Mouse (Mus musculus): ENCODE measurements around the gene Olfr315.
"Not testable (repeated sequence)": the region's sequence is repeated elsewhere in the genome, so short reads cannot be mapped to it uniquely, and the experiment has no call there.

Gene Olfr315

DNA sequence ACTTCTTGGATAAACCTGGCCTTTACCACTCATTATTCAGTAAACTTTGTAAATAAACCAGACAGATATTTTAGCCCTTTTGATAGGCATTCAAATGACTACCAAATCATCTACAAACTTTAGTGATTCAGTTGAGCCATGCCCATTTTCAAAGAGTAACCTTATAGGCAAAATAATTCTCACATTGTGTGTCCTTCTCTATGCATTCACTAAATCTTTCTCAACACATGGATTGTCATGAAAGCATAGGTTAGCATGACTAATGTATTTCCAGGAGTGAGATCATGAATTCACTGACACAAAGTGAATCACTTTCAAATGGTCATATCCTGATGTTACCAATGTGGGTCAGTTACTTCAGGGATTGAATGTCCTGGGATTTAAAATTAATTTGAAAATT lies at the start of gene Olfr315:
Gene Olfr315, plus strand, starts transcription at position 301 of the 400 bp plus-strand sequence.
- DNase-seq (ENCODE audit: low read depth, low spot score): no peak

- DNase-seq (ENCODE audit: low read depth, low spot score): no peak
These were observed 49.1 kb upstream of the Olfr315 start, which contains the start of gene Olfr318 for GRCm38 (mm10) chr11:58723914-58724313. Olfr318 (minus strand) TSS chr11:58724014.

GRCm38 (mm10) chr11:58727896-58728650 lies 44.9 kb upstream of the Olfr315 start:
- DNase-seq (ENCODE audit: low read depth, low spot score): peak; percentile 28

DNA sequence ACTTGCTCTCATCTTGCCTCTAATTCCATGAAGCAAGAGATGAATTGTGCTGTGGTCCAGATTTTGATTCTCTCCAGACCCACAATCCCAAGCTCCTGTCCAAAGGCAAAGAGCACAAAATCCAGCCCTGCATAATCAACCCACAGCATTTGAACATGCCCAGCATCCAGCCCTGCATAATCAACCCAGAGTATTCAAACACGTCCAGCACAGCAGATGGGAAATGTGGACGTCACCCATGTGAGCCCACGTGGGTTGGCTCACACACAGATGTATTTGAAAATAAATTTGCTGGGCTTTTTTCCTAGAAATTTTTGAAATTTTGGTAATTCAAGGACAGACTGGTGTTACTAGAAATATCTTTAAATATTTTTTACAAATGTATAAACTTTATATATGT lies 39.6 kb upstream of the Olfr315 start:
- DNase-seq (ENCODE audit: low read depth, low spot score): no peak

DNA sequence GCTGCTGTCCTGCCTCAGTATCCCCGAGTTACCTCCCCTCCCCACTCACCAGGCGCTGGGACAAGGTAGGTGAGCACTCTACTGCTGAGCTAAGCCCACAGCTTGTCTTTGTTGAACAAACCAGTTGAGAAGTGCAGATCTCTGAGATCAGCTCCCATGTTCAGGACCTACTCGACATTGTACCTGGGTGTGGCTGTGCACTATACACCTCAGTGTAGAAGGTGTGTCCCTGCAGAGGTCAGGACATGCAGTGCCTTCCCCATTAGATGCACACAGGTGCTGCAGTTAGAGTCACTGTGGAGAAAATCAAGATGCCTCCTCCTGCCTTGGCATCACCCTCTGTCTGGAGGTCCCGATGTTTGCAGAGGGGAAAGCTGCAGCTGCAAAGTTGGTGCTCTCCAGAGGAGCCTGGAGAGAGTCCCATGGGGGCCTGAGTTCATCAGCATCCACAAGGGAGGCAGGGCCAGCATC lies 34.2 kb upstream of the Olfr315 start, which contains the start of gene Olfr317:
Gene Olfr317, minus strand, starts transcription at position 421 of the 471 bp plus-strand sequence.
- no peak for DNase-seq (ENCODE audit: low read depth, low spot score)

DNA sequence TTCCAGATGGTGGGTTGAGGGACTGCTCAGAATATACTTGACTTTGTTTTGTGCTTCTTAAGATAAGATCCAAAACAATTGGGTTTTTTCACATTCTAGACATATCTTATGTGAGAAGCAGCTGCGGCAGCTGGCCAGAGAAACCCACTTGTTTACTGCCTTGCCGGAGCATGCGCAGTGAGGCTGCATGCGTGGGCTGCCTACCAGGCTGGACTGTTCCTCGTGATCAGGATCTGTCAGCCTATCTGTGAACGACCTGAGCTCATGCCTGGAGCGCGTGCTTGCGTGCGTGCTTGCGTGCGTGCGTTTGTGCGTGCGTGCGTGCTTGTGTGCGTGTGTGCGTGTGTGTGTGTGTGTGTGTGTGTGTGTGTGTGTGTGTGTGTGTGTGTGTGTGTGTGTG lies 21.9 kb upstream of the Olfr315 start:
- DNase-seq (ENCODE audit: low read depth, low spot score): peak; percentile 12

- DNase-seq (ENCODE audit: low read depth, low spot score): no peak
These were observed 20.6 kb upstream of the Olfr315 start, which contains the start of gene Olfr316 for GRCm38 (mm10) chr11:58752434-58752833. Olfr316 (plus strand) TSS chr11:58752734.

- DNase-seq (ENCODE audit: low read depth, low spot score): no peak
These were observed 9.6 kb downstream of the Olfr315 start, which contains the start of gene Olfr314 for GRCm38 (mm10) chr11:58782480-58783089. Olfr314 (plus strand) TSS chr11:58782952.

- DNase-seq (ENCODE audit: low read depth, low spot score): no peak
These were observed 11.2 kb downstream of the Olfr315 start for GRCm38 (mm10) chr11:58784182-58784581.

- DNase-seq (ENCODE audit: low read depth, low spot score): no peak
These were observed 14.7 kb downstream of the Olfr315 start for GRCm38 (mm10) chr11:58787651-58788050.

DNA sequence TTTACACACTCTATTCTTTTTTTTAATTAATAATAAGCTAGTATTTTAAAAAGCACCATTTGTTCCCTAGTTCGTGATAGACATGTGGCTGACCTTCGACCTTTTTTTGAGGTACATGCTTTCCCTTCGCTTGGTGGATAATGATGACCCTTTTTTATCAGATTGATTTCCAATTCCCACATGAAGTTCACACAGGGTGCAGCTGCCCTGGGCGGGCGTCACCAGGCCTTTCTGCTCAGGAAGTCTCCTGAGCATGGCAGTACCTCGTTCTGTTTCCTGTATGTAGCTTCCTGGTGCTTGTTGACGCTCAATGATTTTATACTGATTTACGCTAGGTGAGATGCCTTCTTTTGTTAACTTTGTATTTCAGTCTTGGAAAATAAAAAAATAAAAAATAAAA lies 15.4 kb downstream of the Olfr315 start:
- no peak for DNase-seq (ENCODE audit: low read depth, low spot score)

- DNase-seq (ENCODE audit: low read depth, low spot score): no peak
These were observed 16.5 kb downstream of the Olfr315 start for GRCm38 (mm10) chr11:58789532-58789931.

DNA sequence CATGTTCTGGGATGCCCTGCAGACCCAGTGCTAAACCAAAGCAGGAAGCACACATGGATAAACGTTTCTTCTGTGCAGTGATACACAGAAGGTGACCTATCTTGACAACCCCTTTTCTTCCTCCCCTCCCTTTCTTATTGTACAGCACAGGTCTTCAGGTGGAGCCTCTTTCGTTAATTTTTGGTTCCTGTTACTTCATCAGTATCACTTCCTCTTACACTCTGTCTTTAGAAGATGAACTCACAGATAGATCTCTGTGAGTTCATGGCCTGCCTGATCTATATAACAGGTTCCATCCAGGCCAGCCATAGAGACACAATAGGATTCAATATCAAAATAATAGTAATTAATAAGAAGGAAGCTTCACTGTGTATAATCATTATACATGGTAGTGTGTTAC lies 17.1 kb downstream of the Olfr315 start:
- no peak for DNase-seq (ENCODE audit: low read depth, low spot score)

DNA sequence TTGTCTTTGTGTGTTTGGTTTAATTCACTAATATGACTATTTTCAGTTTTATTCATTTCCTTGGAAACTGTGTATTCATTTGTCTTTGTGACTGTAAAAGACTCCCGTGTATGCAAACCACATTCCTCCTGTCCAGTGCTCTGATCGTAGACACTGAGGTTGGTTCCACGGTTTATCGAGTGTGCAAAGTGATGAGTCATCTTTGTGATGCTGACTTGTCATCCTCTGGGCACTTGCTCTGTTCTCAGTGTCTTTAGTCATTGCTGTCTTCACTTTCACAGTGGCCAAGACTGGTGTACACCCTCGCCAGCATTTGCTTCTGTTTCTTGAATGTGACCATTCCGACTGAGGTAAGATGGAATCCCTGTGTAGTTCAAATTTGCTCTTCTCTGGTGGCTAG lies 17.7 kb downstream of the Olfr315 start:
- no peak for DNase-seq (ENCODE audit: low read depth, low spot score)

DNA sequence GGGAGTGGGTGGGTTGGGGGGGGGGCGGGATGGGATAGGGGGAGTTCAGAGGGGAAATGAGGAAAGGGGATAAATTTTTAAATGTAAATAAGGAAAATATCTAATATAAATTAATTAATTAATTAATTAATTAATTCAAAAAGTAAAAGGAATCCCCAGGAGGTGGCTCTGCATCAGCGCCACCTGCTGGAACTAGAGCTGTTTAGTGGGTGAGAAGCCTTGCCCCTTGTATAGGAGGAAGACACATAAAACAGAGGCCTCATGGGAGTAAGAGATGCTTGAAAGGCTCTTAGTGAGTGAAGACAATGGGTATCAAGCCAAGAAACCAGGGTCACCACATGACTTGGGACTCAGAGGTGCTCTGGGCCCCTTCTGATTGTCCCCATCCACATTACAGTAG lies 22.9 kb downstream of the Olfr315 start:
- DNase-seq (ENCODE audit: low read depth, low spot score): peak; percentile 26

DNA sequence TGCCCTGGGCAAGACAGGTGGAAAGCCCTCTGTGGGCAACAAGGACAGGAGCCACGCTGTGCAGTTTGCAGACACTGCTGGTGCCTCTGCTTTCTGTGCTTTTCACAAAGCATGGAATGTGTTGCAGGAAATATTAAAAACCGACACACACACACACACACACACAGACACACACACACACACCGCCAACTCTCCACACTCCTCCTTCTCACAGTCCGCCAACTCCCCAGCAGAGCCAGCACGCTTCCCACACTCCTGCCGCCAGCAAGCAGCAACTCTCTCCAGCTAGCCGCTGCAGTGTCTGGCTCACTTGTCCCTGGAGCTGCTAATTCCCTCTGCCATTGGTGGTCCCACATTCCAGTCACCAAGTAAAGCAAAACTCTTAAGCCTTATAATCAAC lies 23.9 kb downstream of the Olfr315 start:
- DNase-seq (ENCODE audit: low read depth, low spot score): no peak

GRCm38 (mm10) chr11:58799747-58800146 lies 26.8 kb downstream of the Olfr315 start:
- DNase-seq (ENCODE audit: low read depth, low spot score): no peak

DNA sequence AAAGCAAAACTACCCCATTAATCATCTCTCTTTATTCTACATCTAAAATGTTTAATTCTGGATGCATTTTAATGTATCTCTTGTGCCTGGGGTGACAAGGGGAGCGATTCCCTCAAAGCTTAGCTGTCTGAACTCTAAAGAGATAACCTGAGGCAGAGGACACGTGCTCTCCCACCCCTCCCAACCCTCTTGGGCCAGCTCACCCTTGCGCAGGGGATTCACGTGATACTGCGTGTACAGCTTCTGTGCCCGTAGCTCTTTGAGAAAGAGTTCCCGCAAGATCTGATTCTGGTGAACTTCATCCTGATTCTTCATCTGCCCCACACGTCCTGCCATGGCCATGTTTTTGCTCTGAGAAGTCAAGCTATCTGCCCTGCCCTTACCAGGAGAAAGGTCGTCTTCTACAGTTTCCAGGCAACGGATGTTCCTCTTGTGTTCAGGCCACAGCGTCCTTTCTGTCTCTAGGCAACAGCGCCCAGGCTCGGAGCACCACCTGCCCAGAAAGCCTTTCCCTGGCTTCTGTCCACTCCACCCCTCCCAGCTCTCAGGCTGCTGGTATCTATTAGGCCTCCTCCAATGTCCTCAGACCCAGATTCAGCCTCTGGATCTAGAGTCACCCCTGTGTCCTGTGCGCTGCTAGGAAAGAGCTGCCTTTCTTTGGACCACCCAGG lies 28.7 kb downstream of the Olfr315 start, which contains the start of gene Fam183b:
Gene Fam183b, minus strand, starts transcription at position 403 of the 671 bp plus-strand sequence.
- DNase-seq (ENCODE audit: low read depth, low spot score): peak; percentile 77

- no peak for DNase-seq (ENCODE audit: low read depth, low spot score)
These were observed 30.9 kb downstream of the Olfr315 start for GRCm38 (mm10) chr11:58803871-58804270.

DNA sequence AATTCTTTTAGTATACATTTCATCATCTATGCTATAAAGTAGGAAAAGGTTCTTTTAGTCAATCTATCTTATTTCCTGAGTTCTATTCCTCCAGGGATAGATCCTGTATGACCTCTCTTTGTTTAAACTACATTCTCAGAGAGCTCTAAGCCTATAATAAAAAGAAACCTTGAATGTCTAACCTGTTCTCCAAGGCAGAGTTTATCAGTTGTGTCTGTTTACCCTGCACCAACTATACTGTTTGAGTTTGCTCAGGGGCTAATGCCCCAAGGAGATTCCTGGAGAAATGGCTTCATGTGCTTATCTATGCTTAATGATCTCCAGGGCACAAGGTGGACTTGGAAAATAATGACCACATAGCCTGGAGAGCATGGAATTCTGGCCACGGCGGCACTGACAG lies 31.4 kb downstream of the Olfr315 start:
- DNase-seq (ENCODE audit: low read depth, low spot score): no peak

DNA sequence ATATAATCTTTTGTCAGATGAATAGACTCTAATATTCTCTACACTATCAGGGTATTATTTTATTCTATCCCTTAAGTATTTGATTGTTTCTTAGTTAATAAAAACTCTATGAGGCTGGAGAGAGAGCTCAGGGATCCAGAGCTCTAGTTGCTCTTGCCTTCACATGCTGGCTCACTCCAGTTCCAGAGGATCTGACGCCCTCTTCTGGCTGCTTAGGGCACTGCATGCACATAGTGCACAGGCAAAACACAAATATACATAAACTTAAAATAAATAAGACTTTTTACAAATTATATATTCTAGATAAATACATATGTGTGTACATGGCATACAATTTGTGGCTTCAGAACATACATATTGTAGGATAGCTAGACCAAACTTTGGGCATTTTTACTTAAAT lies 39.0 kb downstream of the Olfr315 start:
- peak; percentile 54 for DNase-seq (ENCODE audit: low read depth, low spot score)

GRCm38 (mm10) chr11:58814700-58815099 lies 41.7 kb downstream of the Olfr315 start, which contains the start of gene Olfr313:
Olfr313 (plus strand) TSS chr11:58815000.
- DNase-seq (ENCODE audit: low read depth, low spot score): not testable (repeated sequence)
